ENCODE assay signal across 30 mouse cellular contexts in the genomic region with DNA sequence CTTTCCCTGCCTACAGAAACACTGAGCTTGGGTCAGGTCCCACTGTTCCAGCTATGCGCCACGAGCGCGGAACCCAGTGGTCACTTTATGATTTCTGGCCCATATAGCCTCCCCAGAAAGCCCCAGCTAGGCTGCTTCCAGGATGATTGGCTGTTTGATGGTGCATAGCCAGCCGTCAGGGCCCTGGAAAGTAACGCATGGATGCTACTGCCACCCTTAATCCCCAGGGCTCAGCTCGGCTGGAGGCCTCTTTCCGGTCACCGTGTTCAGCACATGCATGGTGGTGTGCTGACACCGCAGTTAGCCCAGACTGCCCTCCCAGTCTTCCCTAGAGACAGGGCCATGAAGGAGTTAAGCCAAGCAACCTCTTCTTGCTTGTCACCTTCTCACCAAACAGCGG. TPM values are rescaled to one million over a fixed set of nuclear protein-coding genes. Genes with fewer than 3 reads are reported as not detected.
DNase-seq lines count a peak whose midpoint lies in the region; ATAC-seq lines count a peak whose summit lies in the region.
"Had no signal": no experiment of that assay in that cellular context is flagged by ENCODE, and none has a peak within 500 bp of the region (broad histone marks: within the 10 kb centered on the region; RNA-seq: fewer than 3 reads in every experiment).

No protein-coding gene starts in this region.

- peaks cover 5% of the 10 kb centered on the region; the same call in 1 of the 2 replicates for H3K27me3 ChIP-seq in kidney, embryonic 14.5 days (ENCODE audit: control insufficient read depth, insufficient read depth, low read length)
- peaks cover 27% of the 10 kb centered on the region for H3K27me3 ChIP-seq in kidney, embryonic 16.5 days (ENCODE audit: insufficient read depth, low read length)
- peaks cover 57% of the 10 kb centered on the region for H3K27me3 ChIP-seq in midbrain, embryonic 11.5 days (ENCODE audit: control insufficient read depth, insufficient read depth, low read length)
- peaks cover 37% of the 10 kb centered on the region for H3K27me3 ChIP-seq in midbrain, embryonic 16.5 days (ENCODE audit: control insufficient read depth, insufficient read depth, low read depth, low read length)

- ATAC-seq in kidney, embryonic 14.5 days (ENCODE audit: low FRiP score, low TSS enrichment): peak; percentile 59; the same call in 1 of the 2 replicates
- peak; percentile 75 for ATAC-seq in kidney, embryonic 16.5 days (ENCODE audit: low FRiP score, low TSS enrichment)
- ATAC-seq in midbrain, embryonic 11.5 days (ENCODE audit: low FRiP score): peak; percentile 38; the same call in 1 of the 2 replicates
- ATAC-seq in midbrain, embryonic 16.5 days: no peak
- ATAC-seq: activated CD4-positive, CD25-positive, alpha-beta regulatory T cell, adult 4 months; CD4-positive, CD25-positive, alpha-beta regulatory T cell, adult 4 months; Patski had no signal

- WGBS in kidney, embryonic 14.5 days: 21% methylated on average over 11 of the region's 11 CpGs
- WGBS in kidney, embryonic 16.5 days: 27% methylated on average over 11 of the region's 11 CpGs
- WGBS in midbrain, embryonic 11.5 days: 34% methylated on average over 11 of the region's 11 CpGs
- 40% methylated on average over 11 of the region's 11 CpGs for WGBS in midbrain, embryonic 16.5 days

- no peak overlapping the region for H3K9ac ChIP-seq in kidney, embryonic 14.5 days (ENCODE audit: low read depth, low read length)
- no peak overlapping the region for H3K9ac ChIP-seq in kidney, embryonic 16.5 days (replicated peaks; ENCODE audit: low read length)
- no peak overlapping the region for H3K9ac ChIP-seq in midbrain, embryonic 11.5 days (ENCODE audit: low read length)
- no peak overlapping the region for H3K9ac ChIP-seq in midbrain, embryonic 16.5 days (ENCODE audit: low read depth, low read length)
- H3K9ac ChIP-seq: embryonic facial prominence, embryonic 13.5 days; embryonic facial prominence, embryonic 15.5 days; forebrain, embryonic 12.5 days had no signal

- H3K4me1 ChIP-seq in kidney, embryonic 14.5 days (ENCODE audit: control insufficient read depth, insufficient read depth, low read length): peaks cover 16% of the 10 kb centered on the region; the same call in 1 of the 2 replicates
- H3K4me1 ChIP-seq in kidney, embryonic 16.5 days (ENCODE audit: insufficient read depth, low read length): peaks cover 19% of the 10 kb centered on the region; the same call in 1 of the 2 replicates
- H3K4me1 ChIP-seq in midbrain, embryonic 11.5 days (ENCODE audit: control insufficient read depth, insufficient read depth, low read length): peaks cover 4% of the 10 kb centered on the region; the same call in 1 of the 2 replicates
- H3K4me1 ChIP-seq in midbrain, embryonic 16.5 days (ENCODE audit: control insufficient read depth, insufficient read depth, low read length): peaks cover 5% of the 10 kb centered on the region
- H3K4me1 ChIP-seq: embryonic facial prominence, embryonic 15.5 days had no signal

- H3K36me3 ChIP-seq in kidney, embryonic 14.5 days (ENCODE audit: control insufficient read depth, insufficient read depth, low read length): no peaks in the 10 kb centered on the region
- H3K36me3 ChIP-seq in kidney, embryonic 16.5 days (ENCODE audit: insufficient read depth, low read length): no peaks in the 10 kb centered on the region
- H3K36me3 ChIP-seq in midbrain, embryonic 11.5 days (ENCODE audit: control insufficient read depth, insufficient read depth, low read length): no peaks in the 10 kb centered on the region
- H3K36me3 ChIP-seq in midbrain, embryonic 16.5 days (ENCODE audit: control insufficient read depth, insufficient read depth, low read length): no peaks in the 10 kb centered on the region
- H3K36me3 ChIP-seq: embryonic facial prominence, embryonic 13.5 days; embryonic facial prominence, embryonic 15.5 days; forebrain, embryonic 10.5 days; forebrain, embryonic 12.5 days; G1E had no signal

- no peak overlapping the region for H3K4me2 ChIP-seq in kidney, embryonic 14.5 days (replicated peaks; ENCODE audit: low read depth, low read length)
- no peak overlapping the region for H3K4me2 ChIP-seq in kidney, embryonic 16.5 days (replicated peaks; ENCODE audit: low read depth, low read length)
- no peak overlapping the region for H3K4me2 ChIP-seq in midbrain, embryonic 11.5 days
- H3K4me2 ChIP-seq in midbrain, embryonic 16.5 days (ENCODE audit: low read length): no peak overlapping the region
- H3K4me2 ChIP-seq: embryonic facial prominence, embryonic 13.5 days; embryonic facial prominence, embryonic 15.5 days; forebrain, embryonic 12.5 days had no signal

- H3K4me3 ChIP-seq in kidney, embryonic 14.5 days (ENCODE audit: low read length): no peak overlapping the region
- H3K4me3 ChIP-seq in kidney, embryonic 16.5 days (ENCODE audit: low read length): no peak overlapping the region
- no peak overlapping the region for H3K4me3 ChIP-seq in midbrain, embryonic 11.5 days (ENCODE audit: low read depth, low read length)
- no peak overlapping the region for H3K4me3 ChIP-seq in midbrain, embryonic 16.5 days (ENCODE audit: low read depth, low read length)
- H3K4me3 ChIP-seq: embryonic facial prominence, embryonic 13.5 days; embryonic facial prominence, embryonic 15.5 days; erythroblast, embryonic 14.5 days; forebrain, embryonic 10.5 days; forebrain, embryonic 12.5 days had no signal

- H3K27ac ChIP-seq in kidney, embryonic 14.5 days (ENCODE audit: low read depth, low read length): no peak overlapping the region
- H3K27ac ChIP-seq in kidney, embryonic 16.5 days (ENCODE audit: low read length): no peak overlapping the region
- H3K27ac ChIP-seq in midbrain, embryonic 11.5 days (ENCODE audit: low read depth, low read length): no peak overlapping the region
- H3K27ac ChIP-seq in midbrain, embryonic 16.5 days (ENCODE audit: low read length): no peak overlapping the region
- H3K27ac ChIP-seq: embryonic facial prominence, embryonic 13.5 days; embryonic facial prominence, embryonic 15.5 days; forebrain, embryonic 10.5 days; forebrain, embryonic 12.5 days had no signal

- DNase-seq in kidney, postnatal 25 days: no peak
- no peak for DNase-seq in kidney, adult 9 months
- no peak for DNase-seq in midbrain, embryonic 11.5 days (ENCODE audit: low spot score, missing footprints)
- peak; percentile 50 for DNase-seq in retina, postnatal 1 day
- DNase-seq in yolk sac, embryonic 10.5 days (ENCODE audit: low spot score): no peak
- DNase-seq: adrenal gland, adult 8-10 months; adrenal gland, postnatal 14 days; adrenal gland, postnatal 36 days; B cell, adult 2 months; cerebellum, adult 11 months; cerebellum, adult 18-20 months; cerebellum, adult 8-10 months; cerebellum, adult 9-11 months; cerebellum, postnatal 14 days; cerebellum, postnatal 36 days; embryo, embryonic 11 days had no signal

- H3K9me3 ChIP-seq in kidney, embryonic 14.5 days (ENCODE audit: control insufficient read depth, low read length): no peaks in the 10 kb centered on the region
- H3K9me3 ChIP-seq in kidney, embryonic 16.5 days (ENCODE audit: low read length): no peaks in the 10 kb centered on the region
- H3K9me3 ChIP-seq in midbrain, embryonic 11.5 days (ENCODE audit: control insufficient read depth, low read length): no peaks in the 10 kb centered on the region
- no peaks in the 10 kb centered on the region for H3K9me3 ChIP-seq in midbrain, embryonic 16.5 days (replicated peaks; ENCODE audit: control insufficient read depth, low read length, poor library complexity, severe bottlenecking)
- H3K9me3 ChIP-seq: embryonic facial prominence, embryonic 13.5 days; embryonic facial prominence, embryonic 15.5 days; forebrain, embryonic 10.5 days; forebrain, embryonic 12.5 days; G1E had no signal

RNA-seq across cellular contexts. Expression of gene A230072I06Rik, which starts 35.6 kb away (rescaled TPM):
- not detected in 2 replicates for polyA plus RNA-seq in kidney, embryonic 14.5 days (2014; fragmentation: Nextera tagmentation; extraction: Ambion mirVana)
- polyA plus RNA-seq in kidney, embryonic 16.5 days (2015; fragmentation: Nextera tagmentation; extraction: Ambion mirVana): not detected in 2 replicates
- not detected in 2 replicates for polyA plus RNA-seq in midbrain, embryonic 11.5 days (2014; fragmentation: Nextera tagmentation; extraction: Ambion mirVana)
- 0.11 TPM in 1 of 2 replicates, not detected in the other for polyA plus RNA-seq in midbrain, embryonic 16.5 days (2015; fragmentation: Nextera tagmentation; extraction: Ambion mirVana)
- polyA plus RNA-seq: activated CD4-positive, CD25-positive, alpha-beta regulatory T cell, adult 4 months; CD4-positive, CD25-positive, alpha-beta regulatory T cell, adult 4 months; embryonic facial prominence, embryonic 11.5 days; embryonic facial prominence, embryonic 13.5 days; embryonic facial prominence, embryonic 15.5 days; erythroblast, embryonic 14.5 days; forebrain, embryonic 10.5 days; forebrain, embryonic 14.5 days; G1E; Patski had no signal
